Mouse (Mus musculus) urinary bladder, postnatal 14 days (tissue): ENCODE measurements at regions not wholly inside any gene's neighbourhood (a gene's known extent, or its start where the extent isn't known, plus 50 kb on each side); places are given as distances from the start of the nearest gene placed in this dataset.
"Not testable (repeated sequence)": the region's sequence is repeated elsewhere in the genome, so short reads cannot be mapped to it uniquely, and the experiment has no call there.

Source experiments
- DNase-seq: peaks from one replicate; pipeline ENCODE4 v3.0.0; 2021; ENCODE audit warnings: low spot score

DNA sequence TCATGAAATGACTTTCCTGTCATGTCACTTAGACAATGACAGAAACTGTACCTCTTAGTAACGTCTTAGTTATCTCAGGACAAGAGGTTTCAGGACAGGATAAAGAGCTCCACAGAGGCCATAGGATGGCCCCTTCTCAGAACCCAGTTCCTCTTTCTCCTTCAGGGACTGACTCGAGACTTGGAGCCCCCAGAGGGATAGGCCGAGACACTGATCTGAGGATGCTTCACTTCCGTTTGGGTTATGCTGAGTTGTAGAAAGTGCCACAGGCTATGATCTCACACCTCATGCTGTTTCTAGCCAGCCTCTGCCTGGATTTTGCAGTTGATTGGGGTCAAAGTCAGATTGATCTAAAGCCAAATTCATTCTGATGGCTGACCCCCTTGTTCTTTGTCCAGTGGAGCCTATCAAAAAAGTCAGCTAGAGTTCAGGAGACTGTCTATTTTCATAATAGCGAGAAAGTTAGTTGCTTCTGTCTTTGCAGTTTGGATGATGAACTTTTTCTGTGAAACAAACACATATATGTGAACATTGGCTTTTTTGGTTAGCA lies 70.7 kb downstream of the Sult3a2 start:
- no peak for DNase-seq

DNA sequence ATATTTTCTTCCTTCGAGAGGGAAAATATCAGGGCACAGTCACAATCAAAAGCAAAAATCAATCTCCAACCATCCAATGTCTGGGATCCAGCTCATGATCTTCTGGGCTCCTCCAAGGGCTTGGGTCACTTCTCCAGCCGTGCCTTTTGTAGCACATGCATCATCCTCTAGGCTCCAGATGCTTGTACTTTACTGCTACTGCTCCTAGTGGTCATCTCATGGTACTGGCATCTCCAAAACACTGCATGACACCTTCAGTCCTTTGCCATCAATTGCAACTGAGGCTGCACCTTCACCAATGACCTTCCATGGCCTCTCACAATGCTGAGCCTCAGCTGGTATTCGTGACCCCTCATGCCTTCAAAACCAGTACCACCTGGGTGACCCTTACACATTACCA lies 77.8 kb downstream of the Sult3a2 start:
- not testable (repeated sequence) for DNase-seq

DNA sequence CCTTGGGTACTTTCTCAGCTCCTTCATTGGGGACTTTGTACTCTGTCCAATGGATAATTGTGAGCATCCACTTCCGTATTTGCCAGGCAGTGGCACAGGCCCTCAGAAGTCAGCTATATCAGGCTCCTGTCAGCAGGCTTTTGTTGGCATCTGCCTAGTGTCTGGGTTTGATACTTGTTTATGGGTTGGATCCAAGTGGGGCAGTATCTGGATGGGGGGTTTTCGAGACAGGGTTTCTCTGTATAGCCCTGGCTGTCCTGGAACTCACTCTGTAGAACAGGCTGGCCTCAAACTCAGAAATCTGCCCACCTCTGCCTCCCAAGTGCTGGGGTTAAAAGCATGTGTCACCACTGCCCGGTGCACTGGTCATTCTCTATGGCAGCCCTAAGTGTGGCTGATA lies 79.7 kb upstream of the Clvs2 start:
- not testable (repeated sequence) for DNase-seq

DNA sequence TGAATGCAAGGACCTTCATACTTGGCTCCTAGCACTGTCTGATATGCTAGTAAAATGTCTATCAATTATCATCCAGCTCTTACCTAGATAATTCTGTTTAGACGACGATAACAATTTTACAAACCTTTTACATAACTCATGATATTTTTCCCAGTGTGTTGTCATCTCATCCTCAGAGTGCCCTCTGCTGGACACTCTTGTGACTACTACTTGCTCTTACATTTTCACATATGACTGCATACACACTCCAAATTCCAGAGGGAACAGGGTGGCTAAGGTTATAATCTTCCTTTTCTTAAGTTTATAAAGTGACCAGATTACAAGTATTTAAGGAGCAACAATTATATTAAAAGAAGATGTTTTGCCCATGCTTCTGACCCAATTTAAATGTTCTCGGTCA lies 78.9 kb upstream of the Clvs2 start:
- peak; percentile 68 for DNase-seq
